Mouse (Mus musculus): ENCODE results near the gene Snapc1.

DNA sequence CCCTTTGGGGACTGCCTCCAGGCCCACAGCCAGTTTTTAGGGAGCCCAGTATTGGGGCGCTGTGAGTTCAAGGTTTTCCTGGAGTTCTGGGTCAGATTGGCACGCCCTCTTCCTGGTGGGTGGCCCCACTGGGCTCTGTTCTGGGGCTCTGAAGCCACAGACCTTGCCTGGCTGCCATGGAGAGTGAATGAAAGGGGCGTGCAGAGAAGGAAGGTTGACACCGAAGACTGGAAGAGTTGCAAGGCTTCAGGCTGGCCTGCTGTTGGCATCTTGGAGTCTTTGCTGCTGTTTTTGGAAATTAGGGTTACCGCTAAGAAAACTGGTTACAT lies 33.8 kb downstream of the Snapc1 start:
- TF ChIP-seq CTCF (IDR thresholded peaks at IDR 0.05; ENCODE audit: borderline replicate concordance, insufficient read depth, low read depth, low read length) (no peak), POLR2A (IDR thresholded peaks at IDR 0.05; ENCODE audit: borderline replicate concordance, insufficient read depth, low read length) (no peak)
